Mouse (Mus musculus) embryonic fibroblast, embryonic 13.5 days (primary cell): ENCODE data around the gene Sdhaf4.

Experiments used
- CTCF ChIP-seq: IDR thresholded peaks from 2 replicates; pipeline ENCODE4 v1.5.1; 2011; ENCODE audit warnings: mild to moderate bottlenecking, control low read depth, low read length, moderate library complexity, borderline replicate concordance; ENCODE audit not compliant: insufficient read depth
- POLR2A ChIP-seq: IDR thresholded peaks from 2 replicates; pipeline ENCODE4 v1.6.1; 2011; ENCODE audit warnings: low read depth, mild to moderate bottlenecking, control low read depth, low read length, moderate library complexity

- TF ChIP-seq CTCF (no peak), POLR2A (no peak)
These were observed 56.4 kb downstream of the Sdhaf4 start for GRCm38 (mm10) chr1:23948778-23949699.
